Mouse (Mus musculus): ENCODE data around the gene Npr2. TPM values are rescaled to one million over a fixed set of nuclear protein-coding genes. Genes with fewer than 3 reads are reported as not detected.

The Npr2 gene
- polyA plus RNA-seq, 1 experiment from 2014 or later = 11.7 TPM

DNA sequence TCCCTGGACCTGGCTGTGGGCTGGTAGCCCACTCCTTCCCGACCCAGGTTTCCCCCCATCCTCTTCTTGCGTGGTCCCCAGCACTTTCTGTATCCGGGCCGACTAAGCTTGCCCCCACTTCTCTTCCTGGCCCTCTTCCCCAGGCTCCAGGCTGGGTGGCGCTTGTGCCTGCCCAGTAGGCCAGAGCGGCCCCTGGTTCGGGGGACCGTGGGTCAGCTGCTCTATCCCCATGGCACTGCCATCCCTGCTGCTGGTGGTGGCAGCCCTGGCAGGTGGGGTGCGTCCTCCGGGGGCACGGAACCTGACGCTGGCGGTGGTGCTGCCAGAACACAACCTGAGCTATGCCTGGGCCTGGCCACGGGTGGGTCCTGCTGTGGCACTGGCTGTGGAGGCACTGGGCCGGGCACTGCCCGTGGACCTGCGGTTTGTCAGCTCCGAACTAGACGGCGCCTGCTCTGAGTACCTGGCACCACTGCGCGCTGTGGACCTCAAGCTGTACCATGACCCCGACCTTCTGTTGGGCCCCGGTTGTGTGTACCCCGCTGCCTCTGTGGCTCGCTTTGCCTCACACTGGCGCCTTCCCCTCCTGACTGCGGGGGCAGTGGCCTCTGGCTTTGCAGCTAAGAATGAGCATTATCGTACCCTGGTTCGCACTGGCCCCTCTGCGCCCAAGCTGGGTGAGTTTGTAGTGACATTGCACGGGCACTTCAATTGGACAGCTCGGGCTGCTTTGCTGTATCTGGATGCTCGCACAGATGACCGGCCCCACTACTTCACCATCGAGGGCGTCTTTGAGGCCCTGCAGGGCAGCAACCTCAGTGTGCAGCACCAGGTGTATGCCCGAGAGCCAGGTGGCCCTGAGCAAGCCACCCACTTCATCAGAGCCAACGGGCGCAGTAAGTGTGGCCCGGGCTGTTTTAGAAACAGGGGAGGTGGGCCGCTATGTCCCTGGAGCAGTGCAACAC lies 503 bp downstream of the Npr2 start:
- peak overlapping the region; percentile 93 for H3K27ac ChIP-seq (replicated peaks)
- peak; percentile 12 for DNase-seq (ENCODE audit: low spot score)
- peaks cover 50% of the 10 kb centered on the region for H3K4me1 ChIP-seq
- 39% methylated on average over 42 of the region's 42 CpGs for WGBS
- H3K27me3 ChIP-seq (ENCODE audit: low read depth, poor library complexity, severe bottlenecking) = peaks cover 31% of the 10 kb centered on the region
- H3K4me3 ChIP-seq = peak overlapping the region; percentile 75
- H3K36me3 ChIP-seq = no peaks in the 10 kb centered on the region
- H3K9me3 ChIP-seq (replicated peaks) = no peaks in the 10 kb centered on the region

- peaks cover 50% of the 10 kb centered on the region for H3K4me1 ChIP-seq
- H3K27ac ChIP-seq (replicated peaks) = 0 out of 2 replicates have a peak overlapping the region, but pooled peaks have one; percentile 28
- H3K4me3 ChIP-seq = peak overlapping the region; percentile 75
- DNase-seq (ENCODE audit: low spot score) = no peak
- H3K9me3 ChIP-seq (replicated peaks) = no peaks in the 10 kb centered on the region
- 86% methylated on average over 8 of the region's 8 CpGs for WGBS
- peaks cover 31% of the 10 kb centered on the region for H3K27me3 ChIP-seq (ENCODE audit: low read depth, poor library complexity, severe bottlenecking)
- no peaks in the 10 kb centered on the region for H3K36me3 ChIP-seq
Observed at GRCm38 (mm10) chr4:43633296-43633695, 1.6 kb downstream of the Npr2 start.

GRCm38 (mm10) chr4:43633736-43634135 lies 2.0 kb downstream of the Npr2 start:
- WGBS = 91% methylated on average over 2 of the region's 2 CpGs
- no peaks in the 10 kb centered on the region for H3K9me3 ChIP-seq (replicated peaks)
- H3K4me1 ChIP-seq = peaks cover 50% of the 10 kb centered on the region
- H3K4me3 ChIP-seq = peak overlapping the region; percentile 75
- H3K36me3 ChIP-seq = no peaks in the 10 kb centered on the region
- DNase-seq (ENCODE audit: low spot score) = no peak
- H3K27ac ChIP-seq (replicated peaks) = 0 out of 2 replicates have a peak overlapping the region, but pooled peaks have one; percentile 28
- H3K27me3 ChIP-seq (ENCODE audit: low read depth, poor library complexity, severe bottlenecking) = peaks cover 31% of the 10 kb centered on the region

DNA sequence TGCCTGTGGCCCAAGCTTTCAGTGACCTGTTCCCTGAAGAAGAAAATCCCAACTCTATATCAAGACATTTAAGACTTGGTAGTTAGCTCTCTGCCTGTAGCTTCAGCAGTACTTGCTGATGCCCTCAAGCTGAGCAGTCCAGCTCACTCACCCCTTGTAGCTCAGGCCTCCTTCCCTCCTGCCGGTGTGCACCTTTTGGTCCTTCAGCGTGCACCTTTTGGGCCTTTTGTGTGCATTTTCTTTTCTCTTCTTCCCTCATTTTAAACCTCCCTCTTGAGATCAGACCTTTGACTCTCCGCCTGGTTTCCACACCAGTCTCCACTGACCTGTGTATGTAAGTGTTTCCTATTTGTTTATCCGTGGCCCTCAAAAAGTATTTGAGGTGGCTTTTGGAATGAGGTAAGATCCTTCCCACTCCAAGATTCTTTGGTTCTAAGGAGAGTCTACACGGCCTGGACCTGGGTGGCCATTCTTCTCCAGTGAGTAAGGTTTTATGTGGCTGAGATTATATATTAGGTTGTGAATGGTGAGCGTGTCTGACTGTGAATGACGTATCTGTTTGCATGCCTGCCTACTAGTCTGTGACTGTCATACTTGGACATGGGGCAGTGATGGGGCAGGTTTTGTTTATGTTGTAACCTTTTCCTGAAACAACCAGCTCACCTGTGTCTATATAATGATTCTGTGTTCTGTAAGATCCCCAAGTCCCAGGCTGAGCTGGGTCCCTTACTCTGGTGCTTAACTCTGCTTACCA lies 3.1 kb downstream of the Npr2 start:
- 87% methylated on average over 7 of the region's 7 CpGs for WGBS
- no peak overlapping the region for H3K4me3 ChIP-seq
- no peak overlapping the region for H3K27ac ChIP-seq (replicated peaks)
- no peaks in the 10 kb centered on the region for H3K9me3 ChIP-seq (replicated peaks)
- no peaks in the 10 kb centered on the region for H3K36me3 ChIP-seq
- no peak for DNase-seq (ENCODE audit: low spot score)
- peaks cover 43% of the 10 kb centered on the region for H3K4me1 ChIP-seq
- peaks cover 31% of the 10 kb centered on the region for H3K27me3 ChIP-seq (ENCODE audit: low read depth, poor library complexity, severe bottlenecking)

DNA sequence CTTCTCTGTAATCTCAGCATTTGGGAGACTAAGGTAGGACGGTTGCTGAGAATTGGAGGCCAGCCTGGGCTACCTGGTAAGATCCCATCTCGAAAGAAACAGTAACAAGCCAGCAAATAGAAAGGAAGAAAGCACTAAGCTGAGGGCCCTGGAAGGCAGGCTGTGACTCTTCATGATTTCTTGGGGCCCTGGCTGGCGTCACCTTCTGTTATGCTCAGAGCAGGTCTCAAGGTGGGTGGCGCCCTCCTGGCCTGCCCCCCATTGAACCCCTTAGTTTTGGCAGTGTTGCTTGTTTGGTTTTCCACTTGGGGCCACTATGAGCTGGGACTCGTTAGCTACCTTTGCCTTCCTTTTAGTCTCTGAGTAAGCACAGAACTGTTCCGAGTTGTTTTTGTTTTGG lies 5.0 kb downstream of the Npr2 start:
- no peak overlapping the region for H3K4me3 ChIP-seq
- DNase-seq (ENCODE audit: low spot score) = no peak
- peaks cover 28% of the 10 kb centered on the region for H3K4me1 ChIP-seq
- H3K27ac ChIP-seq (replicated peaks) = no peak overlapping the region
- no peaks in the 10 kb centered on the region for H3K36me3 ChIP-seq
- peaks cover 21% of the 10 kb centered on the region for H3K27me3 ChIP-seq (ENCODE audit: low read depth, poor library complexity, severe bottlenecking)
- 79% methylated on average over 6 of the region's 6 CpGs for WGBS
- no peaks in the 10 kb centered on the region for H3K9me3 ChIP-seq (replicated peaks)

- Histone ChIP-seq H3K27ac (replicated peaks) (no peak overlapping the region), H3K4me1 (peaks cover 7% of the 10 kb centered on the region; the same call in 1 of the 2 replicates), H3K9me3 (replicated peaks) (no peaks in the 10 kb centered on the region), H3K36me3 (peaks cover 3% of the 10 kb centered on the region; the same call in 1 of the 2 replicates), H3K4me3 (no peak overlapping the region), H3K27me3 (ENCODE audit: low read depth, poor library complexity, severe bottlenecking) (no peaks in the 10 kb centered on the region)
- no peak for DNase-seq (ENCODE audit: low spot score)
- WGBS = 73% methylated on average over 9 of the region's 9 CpGs
Observed at GRCm38 (mm10) chr4:43640076-43640475, 8.3 kb downstream of the Npr2 start.

- no peak for DNase-seq (ENCODE audit: low spot score)
- Histone ChIP-seq H3K27ac (replicated peaks) (no peak overlapping the region), H3K27me3 (ENCODE audit: low read depth, poor library complexity, severe bottlenecking) (no peaks in the 10 kb centered on the region), H3K4me1 (peaks cover 7% of the 10 kb centered on the region; the same call in 1 of the 2 replicates), H3K9me3 (replicated peaks) (no peaks in the 10 kb centered on the region), H3K4me3 (no peak overlapping the region), H3K36me3 (peaks cover 3% of the 10 kb centered on the region; the same call in 1 of the 2 replicates)
- WGBS = 82% methylated on average over 6 of the region's 6 CpGs
Observed at GRCm38 (mm10) chr4:43640491-43640890, 8.8 kb downstream of the Npr2 start.

DNA sequence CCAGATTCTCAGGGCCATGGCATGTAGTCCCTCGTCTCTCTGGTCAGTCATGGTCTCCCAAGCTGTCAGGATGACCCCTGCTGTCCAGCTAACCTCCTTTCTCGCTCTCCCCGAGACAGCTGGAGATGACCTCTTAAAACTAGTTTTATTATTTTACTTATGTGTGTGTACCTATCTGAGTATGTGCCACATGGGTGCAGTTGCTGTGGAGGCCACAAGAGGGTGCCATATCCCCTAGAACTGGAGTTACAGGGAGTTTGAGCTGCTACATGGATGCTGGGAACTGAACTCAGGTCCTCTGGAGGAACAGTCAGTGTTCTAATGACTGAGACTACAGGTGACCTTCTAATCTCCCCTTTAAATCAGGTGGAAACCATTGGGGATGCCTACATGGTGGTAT lies 18.0 kb downstream of the Npr2 start:
- H3K27me3 ChIP-seq (ENCODE audit: low read depth, poor library complexity, severe bottlenecking) = no peaks in the 10 kb centered on the region
- WGBS = 92% methylated on average over 3 of the region's 3 CpGs
- DNase-seq (ENCODE audit: low spot score) = no peak

GRCm38 (mm10) chr4:43652726-43653125 lies 21.0 kb downstream of the Npr2 start:
- H3K9me3 ChIP-seq (replicated peaks) = peaks cover 9% of the 10 kb centered on the region
- H3K27ac ChIP-seq (replicated peaks) = peak overlapping the region; percentile 71
- WGBS = 89% methylated on average over 4 of the region's 4 CpGs
- peaks cover 39% of the 10 kb centered on the region for H3K4me1 ChIP-seq
- peak overlapping the region; percentile 49 for H3K4me3 ChIP-seq
- peaks cover 29% of the 10 kb centered on the region for H3K36me3 ChIP-seq
- no peak for DNase-seq (ENCODE audit: low spot score)
- no peaks in the 10 kb centered on the region for H3K27me3 ChIP-seq (ENCODE audit: low read depth, poor library complexity, severe bottlenecking)

More for the DNA sequence above, 18.0 kb downstream of the Npr2 start:
- Histone ChIP-seq H3K27ac (replicated peaks) (no peak overlapping the region), H3K4me3 (no peak overlapping the region), H3K9me3 (replicated peaks) (peaks cover 9% of the 10 kb centered on the region), H3K4me1 (peaks cover 24% of the 10 kb centered on the region), H3K36me3 (peaks cover 36% of the 10 kb centered on the region)

DNA sequence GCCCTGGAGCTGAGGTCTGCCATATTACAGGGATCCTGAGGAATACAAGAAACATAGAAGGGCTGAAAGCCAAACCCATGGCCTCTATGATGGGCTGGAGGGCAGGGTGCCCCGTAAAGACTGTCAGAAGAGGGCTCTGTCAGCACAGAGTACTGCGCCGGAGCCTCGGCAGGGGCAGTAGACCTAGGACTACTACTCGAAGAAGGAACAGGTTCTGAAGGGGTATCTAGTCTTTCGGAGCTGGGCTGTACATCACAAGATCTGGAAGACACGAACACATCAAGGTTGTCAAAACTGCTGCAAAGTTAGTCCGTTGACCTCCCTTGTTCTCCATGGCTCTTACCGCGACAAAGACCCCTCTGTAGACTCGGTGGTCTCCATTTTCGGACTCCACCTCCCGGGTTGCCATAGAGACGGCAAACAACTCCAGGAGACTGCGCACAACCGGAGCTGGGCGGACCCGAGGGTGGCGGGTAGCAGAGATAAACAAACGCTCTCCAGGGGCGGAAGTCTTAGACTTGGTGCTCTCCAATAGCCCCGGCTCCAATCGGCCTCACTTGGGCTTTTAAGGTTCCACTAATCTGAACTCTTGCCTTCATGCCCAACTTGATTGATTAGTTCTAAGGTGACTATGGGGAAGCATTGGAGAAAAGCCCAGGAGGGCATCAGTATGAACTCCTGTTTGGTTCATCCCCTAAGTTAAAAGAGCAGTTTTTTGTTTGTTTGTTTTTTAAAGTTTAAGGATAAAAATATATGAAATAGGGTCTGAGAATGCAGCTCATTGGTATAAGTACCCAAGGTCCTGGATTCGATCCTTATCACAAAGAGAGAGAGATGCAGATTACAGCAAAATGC lies 21.7 kb downstream of the Npr2 start, which contains the start of gene Spag8:
Gene Spag8, minus strand, starts transcription at position 434 of the 855 bp plus-strand sequence.
- Histone ChIP-seq H3K27ac (replicated peaks) (peak within 1 kb of the TSS; percentile 71), H3K36me3 (peaks cover 27% of the 10 kb centered on the region)
- WGBS = 17% methylated on average over 24 of the region's 24 CpGs

GRCm38 (mm10) chr4:43655656-43656338 lies 24.1 kb downstream of the Npr2 start:
- H3K36me3 ChIP-seq = peaks cover 12% of the 10 kb centered on the region
- H3K27ac ChIP-seq (replicated peaks) = peak overlapping the region; percentile 93
- H3K9me3 ChIP-seq (replicated peaks) = no peaks in the 10 kb centered on the region
- H3K4me3 ChIP-seq = peak overlapping the region; percentile 77
- DNase-seq (ENCODE audit: low spot score) = no peak
- WGBS = 6% methylated on average over 34 of the region's 34 CpGs
- peaks cover 14% of the 10 kb centered on the region; the same call in 1 of the 2 replicates for H3K27me3 ChIP-seq (ENCODE audit: low read depth, poor library complexity, severe bottlenecking)
- peaks cover 39% of the 10 kb centered on the region for H3K4me1 ChIP-seq

More for the DNA sequence above, 21.7 kb downstream of the Npr2 start, which contains the start of gene Spag8:
- Histone ChIP-seq H3K4me3 (peak within 1 kb of the TSS; percentile 49), H3K9me3 (replicated peaks) (peaks cover 9% of the 10 kb centered on the region), H3K27me3 (ENCODE audit: low read depth, poor library complexity, severe bottlenecking) (0 out of 2 replicates have a peak, but pooled peaks cover under 1% of the 10 kb centered on the region), H3K4me1 (peaks cover 39% of the 10 kb centered on the region)
- peak; percentile 75 for DNase-seq (ENCODE audit: low spot score)
